ENCODE assay signal across 8 mouse cellular contexts in genomic region chr11:101301299-101302003, GRCm38 (mm10). TPM values are rescaled to one million over a fixed set of nuclear protein-coding genes. Genes with fewer than 3 reads are reported as not detected.
DNase-seq lines count a peak whose midpoint lies in the region; ATAC-seq and TF ChIP-seq lines count a peak whose summit lies in the region.

No protein-coding gene starts in this region.

- no peak for ATAC-seq in heart, embryonic 14.5 days (ENCODE audit: insufficient number of reproducible peaks, insufficient read depth, low FRiP score, low read depth)
- peak; percentile 38 for ATAC-seq in hindbrain, embryonic 12.5 days (ENCODE audit: low FRiP score)
- peak; percentile 38 for ATAC-seq in midbrain, embryonic 12.5 days (ENCODE audit: low FRiP score, low read depth)

- no peaks in the 10 kb centered on the region for H3K27me3 ChIP-seq in heart, embryonic 14.5 days (ENCODE audit: control insufficient read depth, insufficient read depth, low read length)
- H3K27me3 ChIP-seq in MEL (ENCODE audit: control insufficient read depth in 1 of 2, insufficient read depth in 2 of 2, low read length in 2 of 2) = no peaks in the 10 kb centered on the region
- no peaks in the 10 kb centered on the region for H3K27me3 ChIP-seq in hindbrain, embryonic 12.5 days
- H3K27me3 ChIP-seq in midbrain, embryonic 12.5 days = no peaks in the 10 kb centered on the region

- DNase-seq in heart, postnatal 14 days = no peak
- DNase-seq in MEL (ENCODE audit: low read depth, low spot score) = peak; percentile 54
- no peak for DNase-seq in cerebellum, postnatal 25 days
- DNase-seq in layer of hippocampus, adult 9-11 months = no peak
- DNase-seq in left cerebral cortex, adult 18-20 months (ENCODE audit: low spot score in 2 of 2) = no peak

- TF ChIP-seq CTCF in MEL (IDR thresholded peaks at IDR 0.05 in 2 of 3, conservative IDR thresholded peaks at IDR 0.05 in 1 of 3; ENCODE audit: control insufficient read depth in 1 of 3, insufficient read depth in 1 of 3, low read depth in 2 of 3, low read length in 3 of 3, poor library complexity in 1 of 3, severe bottlenecking in 1 of 3) = no peak

- peak overlapping the region in 1 of 2 experiments; percentile 62; a peak in 2 of 4 replicates for H3K27ac ChIP-seq in heart, embryonic 14.5 days (replicated peaks in 1 of 2; ENCODE audit: control insufficient read depth in 1 of 2, insufficient read depth in 1 of 2, low read depth in 2 of 2, low read length in 2 of 2)
- H3K27ac ChIP-seq in MEL (ENCODE audit: control insufficient read depth, low read depth, low read length) = 0 out of 2 replicates have a peak overlapping the region, but pooled peaks have one; percentile 11
- H3K27ac ChIP-seq in hindbrain, embryonic 12.5 days = peak overlapping the region; percentile 35; the same call in 1 of the 2 replicates
- peak overlapping the region; percentile 64; the same call in 1 of the 2 replicates for H3K27ac ChIP-seq in midbrain, embryonic 12.5 days (replicated peaks)

- peak overlapping the region; percentile 86 for H3K9ac ChIP-seq in heart, embryonic 14.5 days (ENCODE audit: low read length)
- peak overlapping the region; percentile 84 for H3K9ac ChIP-seq in MEL (ENCODE audit: control insufficient read depth, low read depth, low read length, poor library complexity, severe bottlenecking)
- peak overlapping the region; percentile 89 for H3K9ac ChIP-seq in hindbrain, embryonic 12.5 days
- H3K9ac ChIP-seq in midbrain, embryonic 12.5 days (replicated peaks) = peak overlapping the region; percentile 86

- H3K4me2 ChIP-seq in heart, embryonic 14.5 days (ENCODE audit: low read length) = peak overlapping the region; percentile 89
- H3K4me2 ChIP-seq in hindbrain, embryonic 12.5 days (replicated peaks) = peak overlapping the region; percentile 84
- H3K4me2 ChIP-seq in midbrain, embryonic 12.5 days (replicated peaks) = peak overlapping the region; percentile 98

- no peak for TF ChIP-seq RAD21 in MEL (IDR thresholded peaks at IDR 0.05; ENCODE audit: low read depth, low read length)

- no peak for TF ChIP-seq EP300 in MEL (IDR thresholded peaks at IDR 0.05; ENCODE audit: low read depth in 1 of 2, low read length in 2 of 2)

- peaks cover 8 to 10% of the 10 kb centered on the region in 2 experiments for H3K4me1 ChIP-seq in heart, embryonic 14.5 days (ENCODE audit: control insufficient read depth in 2 of 2, insufficient read depth in 2 of 2, low read length in 2 of 2)
- peaks cover 5 to 17% of the 10 kb centered on the region in 2 experiments for H3K4me1 ChIP-seq in MEL (ENCODE audit: control insufficient read depth in 1 of 2, insufficient read depth in 2 of 2, low read length in 2 of 2)
- peaks cover 14% of the 10 kb centered on the region for H3K4me1 ChIP-seq in hindbrain, embryonic 12.5 days
- peaks cover 14% of the 10 kb centered on the region for H3K4me1 ChIP-seq in midbrain, embryonic 12.5 days

- no peaks in the 10 kb centered on the region for H3K9me3 ChIP-seq in heart, embryonic 14.5 days (ENCODE audit: control insufficient read depth, low read length)
- no peaks in the 10 kb centered on the region for H3K9me3 ChIP-seq in MEL (replicated peaks; ENCODE audit: insufficient read depth, low read length)
- H3K9me3 ChIP-seq in hindbrain, embryonic 12.5 days (replicated peaks) = no peaks in the 10 kb centered on the region
- no peaks in the 10 kb centered on the region for H3K9me3 ChIP-seq in midbrain, embryonic 12.5 days

- TF ChIP-seq POLR2A in MEL (IDR thresholded peaks at IDR 0.05; ENCODE audit: control insufficient read depth in 1 of 2, insufficient read depth in 1 of 2, low read depth in 1 of 2, low read length in 2 of 2, poor library complexity in 1 of 2) = no peak

- H3K79me2 ChIP-seq in MEL (ENCODE audit: control insufficient read depth, insufficient read depth, low read length, poor library complexity) = peaks cover 29% of the 10 kb centered on the region

- intact Hi-C loops in heart, postnatal 14 days (cut with DNase I) = loop anchor here (1.0 to 5.0 kb wide), 3 partner anchors 41 to 204 kb away; partner anchors contain the start of genes Psmc3ip and Wnk4

- 9% methylated on average over 26 of the region's 26 CpGs for WGBS in heart, embryonic 14.5 days
- 14% methylated on average over 26 of the region's 26 CpGs for WGBS in hindbrain, embryonic 12.5 days
- 13% methylated on average over 26 of the region's 26 CpGs for WGBS in midbrain, embryonic 12.5 days

- peaks cover 30% of the 10 kb centered on the region for H3K36me3 ChIP-seq in heart, embryonic 14.5 days (ENCODE audit: control insufficient read depth, insufficient read depth, low read length)
- H3K36me3 ChIP-seq in MEL (ENCODE audit: control insufficient read depth in 1 of 2, insufficient read depth in 2 of 2, low read length in 2 of 2) = peaks cover 9 to 15% of the 10 kb centered on the region in 2 experiments
- H3K36me3 ChIP-seq in hindbrain, embryonic 12.5 days = peaks cover 16% of the 10 kb centered on the region
- peaks cover 22% of the 10 kb centered on the region for H3K36me3 ChIP-seq in midbrain, embryonic 12.5 days

- peak overlapping the region; percentile 76 to 92 for H3K4me3 ChIP-seq in heart, embryonic 14.5 days (ENCODE audit: control insufficient read depth in 1 of 2, insufficient read depth in 1 of 2, low read depth in 1 of 2, low read length in 2 of 2)
- peak overlapping the region; percentile 80 for H3K4me3 ChIP-seq in MEL (ENCODE audit: control insufficient read depth in 1 of 2, insufficient read depth in 1 of 2, low read depth in 2 of 2, low read length in 2 of 2)
- peak overlapping the region; percentile 93 for H3K4me3 ChIP-seq in hindbrain, embryonic 12.5 days
- H3K4me3 ChIP-seq in midbrain, embryonic 12.5 days = peak overlapping the region; percentile 95

TF ChIP-seq in MEL, 35 proteins besides CTCF, POLR2A, EP300 and RAD21 (continues in another document):
- TF ChIP-seq JUND (IDR thresholded peaks at IDR 0.05; ENCODE audit: low read depth, low read length) (no peak), TCF12 (IDR thresholded peaks at IDR 0.05; ENCODE audit: low read depth, low read length) (no peak), GABPA (IDR thresholded peaks at IDR 0.05; ENCODE audit: low read depth, low read length) (no peak), MAZ (IDR thresholded peaks at IDR 0.05; ENCODE audit: low read depth, low read length) (no peak), CHD2 (IDR thresholded peaks at IDR 0.05; ENCODE audit: low read length) (no peak), NELFE (IDR thresholded peaks at IDR 0.05; ENCODE audit: low read depth, low read length) (no peak), CHD1 (IDR thresholded peaks at IDR 0.05; ENCODE audit: low read depth, low read length) (no peak)

RNA-seq across cellular contexts. Expression of gene Becn1, which starts 0.6 kb away (rescaled TPM):
- 134 and 149 TPM in 2 replicates for polyA plus RNA-seq in heart, embryonic 14.5 days (2014; fragmentation: Nextera tagmentation; extraction: Ambion mirVana)
- total RNA-seq in heart, postnatal 14 days (2021) = 10 to 100 TPM; 90.0 to 96.3 TPM
- total RNA-seq in MEL (2012; rRNA removed) = 167 and 181 TPM in 2 replicates
- 100 to 1,000 TPM in 1 of 2 experiments, not detected in 1; 122 TPM for polyA plus RNA-seq in MEL (2012; ENCODE audit: insufficient read depth in 1 of 2, insufficient read length in 2 of 2, low read depth in 1 of 2, low replicate concordance in 2 of 2, missing spikeins in 1 of 2)
- 154 and 158 TPM in 2 replicates for polyA plus RNA-seq in hindbrain, embryonic 12.5 days (2016; fragmentation: Nextera tagmentation; extraction: Ambion mirVana)
- polyA plus RNA-seq in midbrain, embryonic 12.5 days (2016; fragmentation: Nextera tagmentation; extraction: Ambion mirVana) = 162 and 173 TPM in 2 replicates
- total RNA-seq in left cerebral cortex, adult 18-20 months (2021) = 100 to 1,000 TPM; 202 to 214 TPM

RNA-seq across cellular contexts. Expression of gene Psme3, which starts 14.6 kb away (rescaled TPM):
- polyA plus RNA-seq in heart, embryonic 14.5 days (2014; fragmentation: Nextera tagmentation; extraction: Ambion mirVana) = 62.5 and 66.5 TPM in 2 replicates
- 10 to 100 TPM; 80.9 to 96.0 TPM for total RNA-seq in heart, postnatal 14 days (2021)
- 129 and 139 TPM in 2 replicates for total RNA-seq in MEL (2012; rRNA removed)
- polyA plus RNA-seq in MEL (2012; ENCODE audit: insufficient read depth in 1 of 2, insufficient read length in 2 of 2, low read depth in 1 of 2, low replicate concordance in 2 of 2, missing spikeins in 1 of 2) = 100 to 1,000 TPM; 369 to 446 TPM
- polyA plus RNA-seq in hindbrain, embryonic 12.5 days (2016; fragmentation: Nextera tagmentation; extraction: Ambion mirVana) = 157 and 169 TPM in 2 replicates
- polyA plus RNA-seq in midbrain, embryonic 12.5 days (2016; fragmentation: Nextera tagmentation; extraction: Ambion mirVana) = 163 and 180 TPM in 2 replicates
- total RNA-seq in left cerebral cortex, adult 18-20 months (2021) = 100 to 1,000 TPM; 128 to 131 TPM

RNA-seq across cellular contexts. Expression of gene Coa3, which starts 22.5 kb away (rescaled TPM):
- polyA plus RNA-seq in heart, embryonic 14.5 days (2014; fragmentation: Nextera tagmentation; extraction: Ambion mirVana) = 188 and 203 TPM in 2 replicates
- 10 to 100 TPM; 84.0 to 89.7 TPM for total RNA-seq in heart, postnatal 14 days (2021)
- 294 and 325 TPM in 2 replicates for total RNA-seq in MEL (2012; rRNA removed)
- polyA plus RNA-seq in MEL (2012; ENCODE audit: insufficient read depth in 1 of 2, insufficient read length in 2 of 2, low read depth in 1 of 2, low replicate concordance in 2 of 2, missing spikeins in 1 of 2) = 100 to 1,000 TPM in 1 of 2 experiments, not detected in 1; 120 TPM
- polyA plus RNA-seq in hindbrain, embryonic 12.5 days (2016; fragmentation: Nextera tagmentation; extraction: Ambion mirVana) = 195 and 210 TPM in 2 replicates
- polyA plus RNA-seq in midbrain, embryonic 12.5 days (2016; fragmentation: Nextera tagmentation; extraction: Ambion mirVana) = 196 and 198 TPM in 2 replicates
- 100 to 1,000 TPM; 103 to 112 TPM for total RNA-seq in left cerebral cortex, adult 18-20 months (2021)

RNA-seq across cellular contexts. Expression of gene Cntd1, which starts 22.6 kb away (rescaled TPM):
- 0.51 and 1.1 TPM in 2 replicates for polyA plus RNA-seq in heart, embryonic 14.5 days (2014; fragmentation: Nextera tagmentation; extraction: Ambion mirVana)
- total RNA-seq in heart, postnatal 14 days (2021) = under 1 TPM; 0.24 to 0.39 TPM
- total RNA-seq in MEL (2012; rRNA removed) = 2.4 TPM in 2 replicates
- polyA plus RNA-seq in MEL (2012; ENCODE audit: insufficient read depth in 1 of 2, insufficient read length in 2 of 2, low read depth in 1 of 2, low replicate concordance in 2 of 2, missing spikeins in 1 of 2) = under 1 TPM in 1 of 2 experiments, not detected in 1; 0.84 TPM
- 1.5 TPM in 2 replicates for polyA plus RNA-seq in hindbrain, embryonic 12.5 days (2016; fragmentation: Nextera tagmentation; extraction: Ambion mirVana)
- polyA plus RNA-seq in midbrain, embryonic 12.5 days (2016; fragmentation: Nextera tagmentation; extraction: Ambion mirVana) = 1.3 and 1.6 TPM in 2 replicates
- total RNA-seq in left cerebral cortex, adult 18-20 months (2021) = under 1 TPM; 0.46 to 0.56 TPM

RNA-seq across cellular contexts. Expression of gene Aoc2, which starts 23.4 kb away (rescaled TPM):
- 0.55 and 0.84 TPM in 2 replicates for polyA plus RNA-seq in heart, embryonic 14.5 days (2014; fragmentation: Nextera tagmentation; extraction: Ambion mirVana)
- 1 to 10 TPM; 3.1 to 3.2 TPM for total RNA-seq in heart, postnatal 14 days (2021)
- 9.1 and 12.1 TPM in 2 replicates for total RNA-seq in MEL (2012; rRNA removed)
- 10 to 100 TPM in 1 of 2 experiments, not detected in 1; 21.1 TPM for polyA plus RNA-seq in MEL (2012; ENCODE audit: insufficient read depth in 1 of 2, insufficient read length in 2 of 2, low read depth in 1 of 2, low replicate concordance in 2 of 2, missing spikeins in 1 of 2)
- polyA plus RNA-seq in hindbrain, embryonic 12.5 days (2016; fragmentation: Nextera tagmentation; extraction: Ambion mirVana) = 2.4 and 3.5 TPM in 2 replicates
- polyA plus RNA-seq in midbrain, embryonic 12.5 days (2016; fragmentation: Nextera tagmentation; extraction: Ambion mirVana) = 2.1 and 3.1 TPM in 2 replicates
- total RNA-seq in left cerebral cortex, adult 18-20 months (2021) = 1 to 10 TPM; 5.4 to 6.9 TPM
